Mouse (Mus musculus) liver, embryonic 16.5 days (tissue): ENCODE measurements around the gene Gm11444. TPM values are rescaled to one million over a fixed set of nuclear protein-coding genes. Genes with fewer than 3 reads are reported as not detected.
A peak's percentile ranks its signal among the peaks of the same experiment; 100 is the strongest.

Experiments used
- ATAC-seq: fragments of 200-750 bp; cut with Nextera tagmentation; 2 replicates; pipeline ENCODE4 v1.8.0; 2017; ENCODE audit warnings: low read depth, mild to moderate bottlenecking, moderate number of reproducible peaks, moderate library complexity
- H3K27ac ChIP-seq: fragments of 300-500 bp; sonication (generic); 2 replicates; pipeline ENCODE4 v1.5.1; 2014; ENCODE audit warnings: mild to moderate bottlenecking, low read length
- H3K27me3 ChIP-seq: fragments of 300-500 bp; sonication (generic); 2 replicates; pipeline ENCODE4 v1.6.1; 2014; ENCODE audit warnings: low read depth, low read length, mixed read lengths; ENCODE audit not compliant: control insufficient read depth, insufficient read depth
- H3K36me3 ChIP-seq: fragments of 300-500 bp; sonication (generic); 2 replicates; pipeline ENCODE4 v1.6.1; 2014; ENCODE audit warnings: mild to moderate bottlenecking; ENCODE audit not compliant: control insufficient read depth, insufficient read depth
- H3K4me1 ChIP-seq: fragments of 300-500 bp; sonication (generic); 2 replicates; pipeline ENCODE4 v1.6.1; 2014; ENCODE audit warnings: low read depth, low read length, mixed read lengths; ENCODE audit not compliant: control insufficient read depth
- H3K4me2 ChIP-seq: fragments of 300-500 bp; sonication (generic); 2 replicates; pipeline ENCODE4 v1.6.1; 2014; ENCODE audit warnings: low read depth, low read length, mixed read lengths
- H3K4me3 ChIP-seq: fragments of 300-500 bp; sonication (generic); 2 replicates; pipeline ENCODE4 v1.5.1; 2014; ENCODE audit warnings: low read depth, mild to moderate bottlenecking, low read length
- H3K9ac ChIP-seq: fragments of 300-500 bp; sonication (generic); 2 replicates; pipeline ENCODE4 v1.6.1; 2014; ENCODE audit warnings: low read depth, low read length
- H3K9me3 ChIP-seq: fragments of 300-500 bp; sonication (generic); replicated peaks from 2 replicates; pipeline ENCODE4 v1.6.1; 2016; ENCODE audit warnings: low read length; ENCODE audit not compliant: control insufficient read depth
- WGBS: fragments of 180-500 bp; shearing (Covaris S2); extraction: QIAGEN DNeasy Blood & Tissue Kit; methylation state at CpG from one replicate; pipeline ENCODE4 v1.1.7; 2014; ENCODE audit not compliant: insufficient replicate concordance; 5-methylcytosine and 5-hydroxymethylcytosine counted together
- polyA plus RNA-seq: library from polyadenylated mRNA; unstranded; fragments of >200 nt; fragmentation: Nextera tagmentation; extraction: Ambion mirVana; gene quantifications from 2 replicates; pipeline ENCODE4 v1.2.1, GENCODE M21; 2015

Gene Gm11444
- polyA plus RNA-seq, 1 experiment from 2014 or later, result not detected

- Histone ChIP-seq H3K9ac (no peak overlapping the region), H3K36me3 (no peaks in the 10 kb centered on the region), H3K4me2 (no peak overlapping the region), H3K27me3 (peaks cover 72% of the 10 kb centered on the region), H3K9me3 (no peaks in the 10 kb centered on the region), H3K4me1 (peaks cover 9% of the 10 kb centered on the region), H3K27ac (no peak overlapping the region), H3K4me3 (no peak overlapping the region)
- WGBS, result 41% methylated on average over 7 of the region's 7 CpGs
- no peak for ATAC-seq
Measured at GRCm38 (mm10) chr11:85825823-85826222, 24.3 kb downstream of the Gm11444 start.

GRCm38 (mm10) chr11:85825031-85825430 lies 25.1 kb downstream of the Gm11444 start:
- 70% methylated on average over 10 of the region's 10 CpGs for WGBS
- no peak overlapping the region for H3K9ac ChIP-seq
- no peaks in the 10 kb centered on the region for H3K9me3 ChIP-seq
- no peaks in the 10 kb centered on the region for H3K36me3 ChIP-seq
- H3K4me3 ChIP-seq, result no peak overlapping the region
- H3K27ac ChIP-seq, result no peak overlapping the region
- ATAC-seq, result no peak
- H3K4me1 ChIP-seq, result peaks cover 9% of the 10 kb centered on the region
- H3K27me3 ChIP-seq, result peaks cover 64% of the 10 kb centered on the region
- H3K4me2 ChIP-seq, result no peak overlapping the region

- Histone ChIP-seq H3K9ac (no peak overlapping the region), H3K9me3 (no peaks in the 10 kb centered on the region), H3K27ac (no peak overlapping the region), H3K36me3 (no peaks in the 10 kb centered on the region), H3K27me3 (peaks cover 52% of the 10 kb centered on the region), H3K4me2 (no peak overlapping the region), H3K4me3 (no peak overlapping the region), H3K4me1 (peaks cover 9% of the 10 kb centered on the region)
- WGBS, result 74% methylated on average over 4 of the region's 4 CpGs
- no peak for ATAC-seq
Measured at GRCm38 (mm10) chr11:85823794-85824193, 26.3 kb downstream of the Gm11444 start.

GRCm38 (mm10) chr11:85823181-85823580 lies 27.0 kb downstream of the Gm11444 start:
- H3K4me3 ChIP-seq, result no peak overlapping the region
- ATAC-seq, result peak; percentile 66
- H3K4me2 ChIP-seq, result no peak overlapping the region
- H3K27ac ChIP-seq, result no peak overlapping the region
- peaks cover 9% of the 10 kb centered on the region for H3K4me1 ChIP-seq
- H3K36me3 ChIP-seq, result no peaks in the 10 kb centered on the region
- peaks cover 46% of the 10 kb centered on the region for H3K27me3 ChIP-seq
- no peak overlapping the region for H3K9ac ChIP-seq
- H3K9me3 ChIP-seq, result no peaks in the 10 kb centered on the region
- WGBS, result 10% methylated on average over 6 of the region's 6 CpGs

GRCm38 (mm10) chr11:85821659-85822058 lies 28.5 kb downstream of the Gm11444 start:
- Histone ChIP-seq H3K27me3 (peaks cover 33% of the 10 kb centered on the region), H3K4me2 (no peak overlapping the region), H3K36me3 (no peaks in the 10 kb centered on the region), H3K4me1 (peaks cover 5% of the 10 kb centered on the region), H3K9me3 (no peaks in the 10 kb centered on the region), H3K4me3 (no peak overlapping the region), H3K9ac (no peak overlapping the region), H3K27ac (no peak overlapping the region)
- 71% methylated on average over 9 of the region's 9 CpGs for WGBS
- ATAC-seq, result no peak

- no peak overlapping the region for H3K9ac ChIP-seq
- H3K4me1 ChIP-seq, result peaks cover 5% of the 10 kb centered on the region
- peaks cover 26% of the 10 kb centered on the region for H3K27me3 ChIP-seq
- no peaks in the 10 kb centered on the region for H3K36me3 ChIP-seq
- no peak overlapping the region for H3K4me2 ChIP-seq
- no peak overlapping the region for H3K27ac ChIP-seq
- H3K9me3 ChIP-seq, result no peaks in the 10 kb centered on the region
- H3K4me3 ChIP-seq, result no peak overlapping the region
- no peak for ATAC-seq
- WGBS, result 84% methylated on average over 3 of the region's 3 CpGs
Measured at GRCm38 (mm10) chr11:85820959-85821358, 29.2 kb downstream of the Gm11444 start.

- ATAC-seq, result no peak
- 37% methylated on average over 3 of the region's 3 CpGs for WGBS
Measured at GRCm38 (mm10) chr11:85818401-85818800, 31.7 kb downstream of the Gm11444 start.

GRCm38 (mm10) chr11:85816471-85816870 lies 33.7 kb downstream of the Gm11444 start:
- 75% methylated on average over 5 of the region's 5 CpGs for WGBS
- H3K4me2 ChIP-seq, result no peak overlapping the region
- H3K9me3 ChIP-seq, result no peaks in the 10 kb centered on the region
- no peak overlapping the region for H3K9ac ChIP-seq
- peaks cover 2% of the 10 kb centered on the region; the same call in 1 of the 2 replicates for H3K27me3 ChIP-seq
- H3K36me3 ChIP-seq, result no peaks in the 10 kb centered on the region
- no peaks in the 10 kb centered on the region; the same call in none of the 2 replicates for H3K4me1 ChIP-seq
- no peak overlapping the region for H3K4me3 ChIP-seq
- H3K27ac ChIP-seq, result no peak overlapping the region
- no peak for ATAC-seq

More at GRCm38 (mm10) chr11:85818401-85818800, 31.7 kb downstream of the Gm11444 start:
- Histone ChIP-seq H3K27ac (no peak overlapping the region), H3K27me3 (peaks cover 2% of the 10 kb centered on the region; the same call in 1 of the 2 replicates), H3K9ac (no peak overlapping the region), H3K4me1 (peaks cover 5% of the 10 kb centered on the region), H3K36me3 (no peaks in the 10 kb centered on the region), H3K9me3 (no peaks in the 10 kb centered on the region), H3K4me3 (no peak overlapping the region), H3K4me2 (no peak overlapping the region)

- no peak overlapping the region for H3K4me3 ChIP-seq
- H3K36me3 ChIP-seq, result no peaks in the 10 kb centered on the region
- no peak overlapping the region for H3K4me2 ChIP-seq
- H3K9ac ChIP-seq, result no peak overlapping the region
- WGBS, result 49% methylated on average over 4 of the region's 4 CpGs
- no peaks in the 10 kb centered on the region; the same call in none of the 2 replicates for H3K4me1 ChIP-seq
- H3K9me3 ChIP-seq, result no peaks in the 10 kb centered on the region
- H3K27me3 ChIP-seq, result peaks cover 2% of the 10 kb centered on the region; the same call in 1 of the 2 replicates
- no peak for ATAC-seq
- H3K27ac ChIP-seq, result no peak overlapping the region
Measured at GRCm38 (mm10) chr11:85814678-85815077, 35.5 kb downstream of the Gm11444 start.
